Mouse (Mus musculus) layer of hippocampus, postnatal 14 days (tissue): ENCODE measurements around the gene Fam20a. TPM values are rescaled to one million over a fixed set of nuclear protein-coding genes. Genes with fewer than 3 reads are reported as not detected.

Experiments used
- total RNA-seq, 2 experiments: library from RNA; stranded (reverse); gene quantifications; 2 replicates each; pipeline ENCODE4 v1.2.3; 2021

The Fam20a gene
- total RNA-seq, 2 experiments from 2014 or later, result 18.7 to 21.0 TPM

Other genes with a start within 250 kb of the Fam20a start
- gene Arsg, start 248.9 kb downstream of the Fam20a start, total RNA-seq, result 10 to 100 TPM; 10.4 to 11.2 TPM
- gene Slc16a6, start 248.7 kb downstream of the Fam20a start, total RNA-seq, result 10 to 100 TPM in 1 of 2 experiments, 1 to 10 TPM in 1; 9.6 to 12.1 TPM
- 10 to 100 TPM; 23.1 to 25.6 TPM for gene Wipi1, start 110.3 kb downstream of the Fam20a start, total RNA-seq
- gene Prkar1a, start 72.9 kb downstream of the Fam20a start, total RNA-seq, result 100 to 1,000 TPM; 463 to 484 TPM
- gene 1700012B07Rik, start 105.8 kb upstream of the Fam20a start, total RNA-seq, result not detected